Mouse (Mus musculus) lung, embryonic 15.5 days (tissue): ENCODE measurements around the gene Zfp638. TPM values are rescaled to one million over a fixed set of nuclear protein-coding genes. Genes with fewer than 3 reads are reported as not detected.

ENCODE experiments used
- ATAC-seq: fragments of 200-750 bp; cut with Nextera tagmentation; 2 replicates; pipeline ENCODE4 v1.8.0; 2017; ENCODE audit warnings: moderate number of reproducible peaks, borderline replicate concordance; ENCODE audit not compliant: low FRiP score, low TSS enrichment; ENCODE audit errors: extremely low read depth
- H3K27ac ChIP-seq: fragments of 300-500 bp; sonication (generic); 2 replicates; pipeline ENCODE4 v1.5.1; 2015; ENCODE audit warnings: moderate library complexity, mild to moderate bottlenecking, inconsistent platforms
- H3K27me3 ChIP-seq: fragments of 300-500 bp; sonication (generic); 2 replicates; pipeline ENCODE4 v1.6.1; 2015; ENCODE audit warnings: inconsistent platforms
- H3K36me3 ChIP-seq: fragments of 300-500 bp; sonication (generic); 2 replicates; pipeline ENCODE4 v1.6.1; 2015; ENCODE audit warnings: inconsistent platforms
- H3K4me1 ChIP-seq: fragments of 300-500 bp; sonication (generic); 2 replicates; pipeline ENCODE4 v1.6.1; 2015; ENCODE audit warnings: inconsistent platforms
- H3K4me2 ChIP-seq: fragments of 300-500 bp; sonication (generic); 2 replicates; pipeline ENCODE4 v1.6.1; 2015; ENCODE audit warnings: inconsistent platforms, mild to moderate bottlenecking, moderate library complexity
- H3K4me3 ChIP-seq: fragments of 300-500 bp; sonication (generic); 2 replicates; pipeline ENCODE4 v1.5.1; 2015; ENCODE audit warnings: mild to moderate bottlenecking, inconsistent platforms
- H3K9ac ChIP-seq: fragments of 300-500 bp; sonication (generic); 2 replicates; pipeline ENCODE4 v1.6.1; 2015; ENCODE audit warnings: inconsistent platforms
- H3K9me3 ChIP-seq: fragments of 300-500 bp; sonication (generic); 2 replicates; pipeline ENCODE4 v1.6.1; 2016; ENCODE audit warnings: inconsistent platforms
- WGBS: fragments of 180-500 bp; shearing (Covaris S2); methylation state at CpG from one replicate; pipeline ENCODE4 v1.1.7; 2015; 5-methylcytosine and 5-hydroxymethylcytosine counted together
- polyA plus RNA-seq: library from polyadenylated mRNA; unstranded; fragments of >200 nt; fragmentation: Nextera tagmentation; extraction: Ambion mirVana; gene quantifications from 2 replicates; pipeline ENCODE4 v1.2.1, GENCODE M21; 2015

The Zfp638 gene
- polyA plus RNA-seq, 1 experiment from 2014 or later: 59.1 TPM

- 92% methylated on average over 2 of the region's 2 CpGs for WGBS
- Histone ChIP-seq H3K4me1 (no peaks in the 10 kb centered on the region), H3K9me3 (no peaks in the 10 kb centered on the region), H3K27me3 (no peaks in the 10 kb centered on the region), H3K4me2 (no peak overlapping the region), H3K27ac (no peak overlapping the region), H3K36me3 (peaks cover 34% of the 10 kb centered on the region), H3K9ac (no peak overlapping the region), H3K4me3 (no peak overlapping the region)
- no peak for ATAC-seq
These were observed 72.6 kb downstream of the Zfp638 start for GRCm38 (mm10) chr6:83939492-83939891.

- ATAC-seq: no peak
- Histone ChIP-seq H3K36me3 (peaks cover 38% of the 10 kb centered on the region), H3K4me3 (no peak overlapping the region)
These were observed 75.9 kb downstream of the Zfp638 start for GRCm38 (mm10) chr6:83942806-83943205.

GRCm38 (mm10) chr6:83953603-83954002 is 86.7 kb downstream of the Zfp638 start:
- no peak overlapping the region for H3K4me3 ChIP-seq
- no peak overlapping the region for H3K4me2 ChIP-seq
- ATAC-seq: no peak
- H3K9ac ChIP-seq: no peak overlapping the region
- no peak overlapping the region for H3K27ac ChIP-seq
- no peaks in the 10 kb centered on the region for H3K27me3 ChIP-seq
- H3K36me3 ChIP-seq: peaks cover 38% of the 10 kb centered on the region
- no peaks in the 10 kb centered on the region for H3K4me1 ChIP-seq
- no peaks in the 10 kb centered on the region for H3K9me3 ChIP-seq

More at GRCm38 (mm10) chr6:83942806-83943205, 75.9 kb downstream of the Zfp638 start:
- 92% methylated on average over 13 of the region's 13 CpGs for WGBS
- no peak overlapping the region for H3K27ac ChIP-seq
- no peaks in the 10 kb centered on the region for H3K27me3 ChIP-seq
- no peaks in the 10 kb centered on the region for H3K4me1 ChIP-seq
- H3K9ac ChIP-seq: no peak overlapping the region
- H3K4me2 ChIP-seq: no peak overlapping the region
- H3K9me3 ChIP-seq: no peaks in the 10 kb centered on the region

GRCm38 (mm10) chr6:83987642-83988041 is 120.7 kb downstream of the Zfp638 start:
- Histone ChIP-seq H3K27me3 (no peaks in the 10 kb centered on the region), H3K36me3 (peaks cover 51% of the 10 kb centered on the region), H3K9ac (no peak overlapping the region), H3K4me3 (no peak overlapping the region), H3K9me3 (no peaks in the 10 kb centered on the region), H3K27ac (no peak overlapping the region), H3K4me1 (no peaks in the 10 kb centered on the region), H3K4me2 (no peak overlapping the region)
- no peak for ATAC-seq
- 89% methylated on average over 5 of the region's 5 CpGs for WGBS

- peaks cover 4% of the 10 kb centered on the region; the same call in 1 of the 2 replicates for H3K36me3 ChIP-seq
- no peak for ATAC-seq
- no peak overlapping the region for H3K4me2 ChIP-seq
- no peak overlapping the region for H3K9ac ChIP-seq
- H3K9me3 ChIP-seq: no peaks in the 10 kb centered on the region
- 65% methylated on average over 1 of the region's 1 CpGs for WGBS
- no peak overlapping the region for H3K27ac ChIP-seq
- H3K4me1 ChIP-seq: no peaks in the 10 kb centered on the region
- no peak overlapping the region for H3K4me3 ChIP-seq
- H3K27me3 ChIP-seq: no peaks in the 10 kb centered on the region
These were observed 135.8 kb downstream of the Zfp638 start for GRCm38 (mm10) chr6:84002716-84003115.

GRCm38 (mm10) chr6:84004295-84004694 is 137.4 kb downstream of the Zfp638 start:
- Histone ChIP-seq H3K27ac (no peak overlapping the region), H3K4me1 (peaks cover 11% of the 10 kb centered on the region), H3K27me3 (peaks cover 8% of the 10 kb centered on the region; the same call in 1 of the 2 replicates), H3K36me3 (no peaks in the 10 kb centered on the region), H3K4me2 (no peak overlapping the region), H3K9me3 (no peaks in the 10 kb centered on the region), H3K9ac (no peak overlapping the region), H3K4me3 (no peak overlapping the region)
- ATAC-seq: no peak
- WGBS: 80% methylated on average over 4 of the region's 4 CpGs

- Histone ChIP-seq H3K27ac (no peak within 1 kb of the TSS), H3K36me3 (no peaks in the 10 kb centered on the region), H3K27me3 (peaks cover 13% of the 10 kb centered on the region; the same call in 1 of the 2 replicates), H3K9ac (peak within 1 kb of the TSS; percentile 11; the same call in 1 of the 2 replicates), H3K4me2 (peak within 1 kb of the TSS; percentile 74), H3K4me1 (peaks cover 24% of the 10 kb centered on the region), H3K4me3 (peak within 1 kb of the TSS; percentile 37), H3K9me3 (no peaks in the 10 kb centered on the region)
- WGBS: under 1% methylated on average over 41 of the region's 41 CpGs
- ATAC-seq: peak; percentile 57; the same call in 1 of the 2 replicates
These were observed 141.7 kb downstream of the Zfp638 start, which contains the start of gene Dysf for GRCm38 (mm10) chr6:84008363-84009171. Dysf (plus strand) TSS chr6:84008590.

- H3K4me3 ChIP-seq: peak overlapping the region; percentile 37; the same call in 1 of the 2 replicates
- ATAC-seq: no peak
- H3K27ac ChIP-seq: no peak overlapping the region
- no peak overlapping the region for H3K9ac ChIP-seq
- H3K4me1 ChIP-seq: peaks cover 24% of the 10 kb centered on the region
- WGBS: 20% methylated on average over 8 of the region's 8 CpGs
- no peaks in the 10 kb centered on the region for H3K36me3 ChIP-seq
- H3K4me2 ChIP-seq: peak overlapping the region; percentile 74
- no peaks in the 10 kb centered on the region for H3K9me3 ChIP-seq
- peaks cover 13% of the 10 kb centered on the region; the same call in 1 of the 2 replicates for H3K27me3 ChIP-seq
These were observed 142.4 kb downstream of the Zfp638 start for GRCm38 (mm10) chr6:84009172-84009872.

- 0 out of 2 replicates have a peak overlapping the region, but pooled peaks have one; percentile 8 for H3K27ac ChIP-seq
- no peaks in the 10 kb centered on the region for H3K9me3 ChIP-seq
- peak; percentile 16 for ATAC-seq
- 41% methylated on average over 4 of the region's 4 CpGs for WGBS
- H3K4me1 ChIP-seq: peaks cover 24% of the 10 kb centered on the region
- no peaks in the 10 kb centered on the region for H3K36me3 ChIP-seq
- H3K27me3 ChIP-seq: peaks cover 13% of the 10 kb centered on the region; the same call in 1 of the 2 replicates
- no peak overlapping the region for H3K4me2 ChIP-seq
- no peak overlapping the region for H3K4me3 ChIP-seq
- H3K9ac ChIP-seq: no peak overlapping the region
These were observed 143.0 kb downstream of the Zfp638 start for GRCm38 (mm10) chr6:84009915-84010302.

GRCm38 (mm10) chr6:84010303-84011225 is 143.7 kb downstream of the Zfp638 start:
- Histone ChIP-seq H3K4me3 (no peak overlapping the region), H3K27ac (0 out of 2 replicates have a peak overlapping the region, but pooled peaks have one; percentile 8), H3K27me3 (peaks cover 13% of the 10 kb centered on the region; the same call in 1 of the 2 replicates), H3K36me3 (no peaks in the 10 kb centered on the region), H3K9ac (no peak overlapping the region), H3K9me3 (no peaks in the 10 kb centered on the region), H3K4me1 (peaks cover 24% of the 10 kb centered on the region), H3K4me2 (no peak overlapping the region)
- ATAC-seq: peak; percentile 16; the same call in 1 of the 2 replicates
- whole genome bisulfite sequencing: 35% methylated on average over 8 of the region's 8 CpGs
